Mouse (Mus musculus) spleen, adult 2 months (tissue): Measurements from ENCODE around the gene Braf. TPM values are rescaled to one million over a fixed set of nuclear protein-coding genes. Genes with fewer than 3 reads are reported as not detected.
"Not testable (repeated sequence)": the region's sequence is repeated elsewhere in the genome, so short reads cannot be mapped to it uniquely, and the experiment has no call there.

Source experiments
- DNase-seq, 2 experiments: peaks; one replicate each; pipeline versions ENCODE4 v3.0.0 to v3.0.0-alpha.2; 2012 to 2021; ENCODE audit warnings: low spot score in 2 of 2, low read depth in 1 of 2
- H3K27ac ChIP-seq: fragments of 200-500 bp; 2 replicates; pipeline ENCODE4 v1.5.1; 2012; ENCODE audit warnings: low read length, inconsistent platforms; ENCODE audit not compliant: insufficient read depth
- H3K27me3 ChIP-seq: fragments of 200-500 bp; 2 replicates; pipeline ENCODE4 v1.6.1; 2012; ENCODE audit warnings: mild to moderate bottlenecking, moderate library complexity, low read length, inconsistent platforms; ENCODE audit not compliant: control insufficient read depth, insufficient read depth
- H3K36me3 ChIP-seq: fragments of 200-500 bp; 2 replicates; pipeline ENCODE4 v1.6.1; 2012; ENCODE audit warnings: mild to moderate bottlenecking, low read length, inconsistent platforms; ENCODE audit not compliant: control insufficient read depth, insufficient read depth
- H3K4me1 ChIP-seq: fragments of 200-500 bp; 2 replicates; pipeline ENCODE4 v1.6.1; 2011; ENCODE audit warnings: inconsistent platforms; ENCODE audit not compliant: control insufficient read depth, insufficient read depth, insufficient read length
- H3K4me3 ChIP-seq: fragments of 200-500 bp; 2 replicates; pipeline ENCODE4 v1.5.1; 2011; ENCODE audit warnings: mild to moderate bottlenecking, inconsistent platforms; ENCODE audit not compliant: insufficient read depth, insufficient read length; ENCODE audit errors: extremely low read depth
- CTCF ChIP-seq: fragments of 200-500 bp; IDR thresholded peaks from 2 replicates; pipeline ENCODE4 v1.5.1; 2011; ENCODE audit warnings: mild to moderate bottlenecking, inconsistent platforms; ENCODE audit not compliant: insufficient read depth, insufficient read length, insufficient replicate concordance; ENCODE audit errors: extremely low read depth
- POLR2A ChIP-seq: fragments of 200-500 bp; IDR thresholded peaks from 2 replicates; pipeline ENCODE4 v1.6.1; 2011; ENCODE audit warnings: low read depth, low read length, inconsistent platforms
- WGBS: fragments of 180-500 bp; shearing (Covaris S2); methylation state at CpG from one replicate; pipeline ENCODE4 v1.1.7; 2018; 5-methylcytosine and 5-hydroxymethylcytosine counted together
- polyA plus RNA-seq: library from polyadenylated mRNA; depleted of rRNA; stranded (reverse); fragments of >200 nt; gene quantifications from 2 replicates; pipeline ENCODE4 v1.2.3, GENCODE M21; 2012; rRNA removed

Gene Braf
- polyA plus RNA-seq: 4.5 and 6.4 TPM in 2 replicates

DNA sequence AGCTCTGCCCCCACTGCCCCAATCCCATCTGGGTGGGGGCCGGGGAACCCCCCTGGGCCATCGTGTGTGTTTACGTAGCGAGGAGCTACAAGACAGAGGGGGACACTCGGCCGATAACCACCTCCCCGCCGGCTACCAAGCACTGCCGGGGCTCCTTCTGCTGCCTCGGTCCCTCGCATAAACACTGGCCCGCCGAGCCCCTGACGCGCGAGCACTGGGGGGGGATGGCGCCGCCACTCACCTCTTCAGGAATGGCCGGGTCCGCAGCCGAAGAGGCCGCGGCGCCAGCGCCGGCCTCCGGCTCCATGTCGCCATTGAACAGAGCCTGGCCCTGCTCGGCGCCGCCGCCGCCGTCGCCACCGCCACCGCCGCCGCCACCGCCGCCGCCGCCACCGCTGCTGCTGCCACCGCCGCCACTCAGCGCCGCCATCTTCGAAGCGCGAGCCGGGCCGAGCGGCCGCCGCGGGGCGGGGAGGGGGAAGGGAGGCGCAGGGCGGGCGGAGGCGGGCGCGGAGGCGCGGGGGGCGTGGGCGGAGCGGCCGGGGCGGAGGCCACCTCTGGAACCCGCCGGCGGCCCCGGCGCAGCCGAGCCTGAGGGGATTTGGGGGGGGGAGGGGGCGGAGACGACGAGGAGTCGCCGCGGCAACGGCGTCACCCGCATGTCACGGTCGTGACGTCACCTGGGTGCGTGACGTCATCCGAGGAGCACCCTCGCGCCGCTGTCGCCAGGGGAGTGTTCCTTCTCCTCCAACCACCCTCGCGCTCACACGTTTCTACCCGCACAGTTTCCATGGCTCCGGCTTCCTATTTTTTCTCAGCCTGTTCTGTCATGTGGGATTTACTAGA, at the start of gene Braf:
Gene Braf, minus strand, starts transcription at position 598 of the 846 bp plus-strand sequence.
- TF ChIP-seq CTCF (no peak), POLR2A (no peak)
- H3K27ac ChIP-seq: peak within 1 kb of the TSS; percentile 68
- WGBS: under 1% methylated on average over 67 of the region's 101 CpGs
- DNase-seq: peak; percentile 65 to 86
- H3K27me3 ChIP-seq: no peaks in the 10 kb centered on the region
- peaks cover 2% of the 10 kb centered on the region; the same call in 1 of the 2 replicates for H3K4me1 ChIP-seq
- H3K36me3 ChIP-seq: no peaks in the 10 kb centered on the region
- peak within 1 kb of the TSS; percentile 92 for H3K4me3 ChIP-seq

DNA sequence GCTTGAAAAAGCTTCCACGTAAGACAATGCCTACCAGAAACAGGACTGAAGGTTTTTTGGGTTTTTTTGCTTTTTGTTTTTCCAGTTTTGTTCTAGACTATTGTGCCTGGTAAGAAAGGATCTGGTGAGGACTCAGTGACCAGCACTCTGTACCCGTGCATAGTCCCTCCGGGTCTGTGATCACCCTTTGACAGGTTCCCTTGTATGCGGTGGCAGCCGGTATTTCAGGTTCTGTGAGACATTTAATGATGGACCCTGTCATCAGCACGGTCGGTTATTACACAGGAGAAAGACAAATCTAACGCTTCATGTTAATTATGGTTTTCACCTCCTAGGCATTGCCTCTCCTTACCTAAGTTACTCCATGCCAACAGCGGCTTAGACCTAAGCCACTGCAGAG, 49.8 kb upstream of the Braf start:
- no peaks in the 10 kb centered on the region for H3K4me1 ChIP-seq
- 93% methylated on average over 9 of the region's 9 CpGs for WGBS
- no peak overlapping the region for H3K4me3 ChIP-seq
- H3K27me3 ChIP-seq: no peaks in the 10 kb centered on the region
- no peak overlapping the region for H3K27ac ChIP-seq
- no peak for TF ChIP-seq POLR2A
- no peak for TF ChIP-seq CTCF
- no peak for DNase-seq
- H3K36me3 ChIP-seq: no peaks in the 10 kb centered on the region

DNA sequence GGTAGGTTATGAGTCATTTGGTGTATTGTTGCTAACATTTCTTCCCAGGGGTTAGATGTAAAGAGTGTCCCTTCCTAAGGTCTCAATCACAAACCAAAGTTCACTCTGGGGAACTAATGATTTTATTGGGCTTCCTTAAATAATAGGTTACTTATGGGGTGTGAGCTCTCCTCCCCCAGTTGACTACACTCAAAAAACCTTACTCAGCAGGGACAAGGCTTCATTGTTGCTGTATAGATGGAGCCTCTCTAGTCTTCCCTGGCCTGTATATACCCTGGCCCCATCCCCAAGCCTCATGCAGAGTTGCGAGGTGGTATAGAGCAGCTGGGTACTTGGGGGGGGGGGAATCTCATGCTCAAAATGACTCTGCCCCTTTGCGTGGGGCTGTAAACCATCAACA, 32.0 kb upstream of the Braf start:
- Histone ChIP-seq H3K4me3 (no peak overlapping the region), H3K4me1 (no peaks in the 10 kb centered on the region), H3K27me3 (no peaks in the 10 kb centered on the region), H3K36me3 (no peaks in the 10 kb centered on the region), H3K27ac (no peak overlapping the region)
- WGBS: 91% methylated on average over 2 of the region's 2 CpGs
- no peak for TF ChIP-seq CTCF
- no peak for TF ChIP-seq POLR2A
- DNase-seq: no peak

DNA sequence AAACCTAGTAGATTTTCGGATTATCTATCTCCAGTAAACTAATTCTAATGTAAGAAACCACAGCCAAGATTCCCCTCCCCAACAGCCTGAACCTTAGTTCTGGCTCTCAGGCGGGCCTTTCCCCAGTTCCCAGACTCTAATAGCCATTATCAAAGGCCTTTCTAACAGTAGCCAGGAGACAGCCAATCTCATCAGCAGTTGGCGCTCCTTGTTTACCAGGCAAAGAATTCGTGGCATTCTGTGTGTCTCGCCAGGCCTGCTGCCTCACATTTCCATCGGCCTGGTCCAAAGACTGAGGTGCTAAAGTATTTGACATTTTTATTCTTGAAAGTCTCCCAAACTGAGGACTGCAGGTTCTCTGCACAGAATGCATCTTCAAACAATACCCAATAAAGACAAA, 24.6 kb upstream of the Braf start:
- no peak for DNase-seq
- H3K27me3 ChIP-seq: no peaks in the 10 kb centered on the region
- TF ChIP-seq CTCF (no peak), POLR2A (no peak)

DNA sequence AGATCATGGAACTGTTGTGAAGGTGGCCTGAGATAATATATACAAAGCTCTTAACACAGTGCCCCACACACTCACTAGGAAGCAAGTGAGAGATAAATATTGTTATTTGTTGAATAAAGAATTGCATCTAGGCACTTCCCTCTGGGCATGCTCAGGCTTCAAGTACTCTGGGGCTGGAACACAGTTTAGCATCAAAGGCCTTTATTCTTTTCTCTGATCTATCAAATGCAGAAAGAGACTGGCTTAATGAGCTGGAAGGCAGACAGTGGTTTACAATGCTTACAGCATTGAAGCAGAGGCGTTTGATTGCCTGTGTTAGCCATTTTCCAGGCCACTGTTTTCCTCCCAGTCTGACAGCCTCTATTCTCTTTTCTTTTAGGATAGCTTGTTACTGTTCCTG, 21.8 kb upstream of the Braf start:
- H3K27me3 ChIP-seq: no peaks in the 10 kb centered on the region
- H3K36me3 ChIP-seq: no peaks in the 10 kb centered on the region
- no peak for DNase-seq
- H3K4me1 ChIP-seq: no peaks in the 10 kb centered on the region
- TF ChIP-seq POLR2A (no peak), CTCF (no peak)
- 82% methylated on average over 1 of the region's 1 CpGs for WGBS
- no peak overlapping the region for H3K27ac ChIP-seq
- H3K4me3 ChIP-seq: no peak overlapping the region

More for the DNA sequence above, 24.6 kb upstream of the Braf start:
- no peaks in the 10 kb centered on the region for H3K4me1 ChIP-seq
- WGBS: 88% methylated on average over 6 of the region's 6 CpGs
- no peaks in the 10 kb centered on the region for H3K36me3 ChIP-seq
- H3K27ac ChIP-seq: no peak overlapping the region
- no peak overlapping the region for H3K4me3 ChIP-seq

DNA sequence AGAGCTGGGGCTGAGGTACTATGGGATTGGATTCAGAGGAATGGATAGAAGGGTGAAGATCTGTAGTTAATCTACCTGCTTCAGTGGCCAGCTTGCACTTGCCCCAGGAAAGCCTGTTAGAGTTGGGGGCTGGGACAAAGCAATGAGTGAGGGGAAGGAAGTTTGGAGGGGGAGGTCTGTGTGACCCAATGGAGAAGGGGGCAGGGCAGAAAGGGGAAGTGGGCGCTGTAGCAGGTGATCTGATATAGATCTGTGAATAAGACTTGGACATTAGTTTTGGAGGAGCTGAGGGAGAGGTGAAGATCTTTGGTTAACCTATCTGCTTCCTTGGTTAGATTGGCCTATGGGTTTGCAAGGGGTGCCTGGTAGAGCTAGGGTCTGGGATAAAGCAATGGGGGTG, 20.2 kb upstream of the Braf start:
- WGBS: 39% methylated on average over 1 of the region's 1 CpGs
- H3K27ac ChIP-seq: no peak overlapping the region
- no peak overlapping the region for H3K4me3 ChIP-seq
- no peaks in the 10 kb centered on the region for H3K4me1 ChIP-seq
- no peaks in the 10 kb centered on the region for H3K36me3 ChIP-seq
- TF ChIP-seq CTCF (no peak), POLR2A (no peak)
- H3K27me3 ChIP-seq: no peaks in the 10 kb centered on the region
- DNase-seq: no peak

DNA sequence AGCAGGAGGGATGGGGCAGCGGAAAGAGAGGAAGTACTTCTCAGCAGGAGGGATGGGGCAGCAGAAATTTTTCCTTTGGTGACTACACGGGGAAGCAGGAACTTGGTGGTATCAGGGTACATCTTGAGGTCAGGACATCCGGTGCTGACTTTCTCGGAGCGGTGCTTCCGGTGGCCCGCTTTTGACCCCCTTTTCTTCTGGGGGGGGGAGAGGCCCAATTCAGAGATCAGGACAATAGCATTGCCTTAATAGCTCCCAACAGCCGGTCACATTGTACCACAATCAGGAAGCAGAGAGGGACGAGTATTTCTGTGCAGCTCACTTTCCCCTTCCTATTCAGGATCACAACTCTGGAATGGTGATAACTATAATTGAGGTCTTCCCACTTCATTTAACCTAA, 14.4 kb upstream of the Braf start:
- H3K27me3 ChIP-seq, DNase-seq, H3K27ac ChIP-seq, H3K36me3 ChIP-seq, H3K4me3 ChIP-seq, H3K4me1 ChIP-seq: not testable (repeated sequence)
- WGBS: 90% methylated on average over 9 of the region's 9 CpGs

DNA sequence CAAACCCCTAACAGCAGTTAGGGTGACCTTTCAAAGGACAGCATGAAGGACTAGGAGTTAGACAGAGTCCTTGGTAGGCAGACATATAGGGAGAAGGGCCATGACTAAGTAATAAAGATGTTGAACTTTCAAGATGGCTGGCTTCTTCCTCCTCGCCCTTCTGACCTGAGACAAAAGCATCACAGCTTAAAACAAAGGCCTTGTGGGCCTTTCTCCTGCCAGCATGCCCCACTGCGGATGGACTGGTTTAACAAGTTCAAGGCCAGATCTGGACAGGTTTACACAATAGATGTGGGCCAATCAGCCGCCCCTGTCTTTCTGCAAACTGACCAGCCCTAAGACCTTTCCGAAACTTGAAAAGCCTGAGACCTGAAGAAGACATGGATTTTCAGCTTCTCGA, 2.8 kb upstream of the Braf start:
- TF ChIP-seq POLR2A (no peak), CTCF (no peak)
- 91% methylated on average over 5 of the region's 5 CpGs for WGBS
- no peaks in the 10 kb centered on the region for H3K27me3 ChIP-seq
- peaks cover 2% of the 10 kb centered on the region; the same call in 1 of the 2 replicates for H3K4me1 ChIP-seq
- no peak overlapping the region for H3K27ac ChIP-seq
- H3K36me3 ChIP-seq: no peaks in the 10 kb centered on the region
- DNase-seq: no peak
- no peak overlapping the region for H3K4me3 ChIP-seq
